Mouse (Mus musculus) left cerebral cortex, postnatal 10 days (tissue): ENCODE data around the gene Fibp. TPM values are rescaled to one million over a fixed set of nuclear protein-coding genes. Genes with fewer than 3 reads are reported as not detected.
A peak's percentile ranks its signal among the peaks of the same experiment; 100 is the strongest.

Experiments used
- DNase-seq, 2 experiments: peaks; one replicate each; pipeline ENCODE4 v3.0.0; 2021 to 2022; ENCODE audit warnings: low spot score in 2 of 2, mixed read lengths in 1 of 2; ENCODE audit errors: extremely low spot score in 1 of 2
- intact Hi-C: fragments of 180-260 bp; cut with DNase I; formaldehyde crosslinking; loops from one replicate; pipeline ENCODE4 v1.15.1; 2025
- total RNA-seq, 2 experiments: library from RNA; stranded (reverse); gene quantifications; 2 replicates each; pipeline ENCODE4 v1.2.3; 2021

The Fibp gene
- total RNA-seq, 2 experiments from 2014 or later: 89.9 to 90.4 TPM

GRCm38 (mm10) chr19:5457746-5458442 lies 2.5 kb upstream of the Fibp start, which contains the start of gene Ccdc85b:
TSS of gene Ccdc85b (minus strand) at chr19:5457894.
- peak in 1 of 2 experiments; percentile 58 for DNase-seq
- intact Hi-C loops: no loop called here

- peak in 1 of 2 experiments; percentile 56 for DNase-seq
- intact Hi-C loops: no loop called here
These were observed 1.4 kb upstream of the Fibp start for GRCm38 (mm10) chr19:5459019-5459418.

GRCm38 (mm10) chr19:5459896-5460295 lies 519 bp upstream of the Fibp start:
- no peak for DNase-seq
- intact Hi-C loops: no loop called here

- intact Hi-C loops: no loop called here
- DNase-seq: no peak
These were observed 996 bp downstream of the Fibp start for GRCm38 (mm10) chr19:5461411-5461810.

GRCm38 (mm10) chr19:5463212-5463611 lies 2.8 kb downstream of the Fibp start:
- intact Hi-C loops: no loop called here
- DNase-seq: peak in 1 of 2 experiments; percentile 21

GRCm38 (mm10) chr19:5463791-5464562 lies 3.6 kb downstream of the Fibp start:
- peak in 1 of 2 experiments; percentile 79 for DNase-seq
- intact Hi-C loops: no loop called here

- no peak for DNase-seq
These were observed 4.6 kb downstream of the Fibp start for GRCm38 (mm10) chr19:5465037-5465436.

GRCm38 (mm10) chr19:5466916-5467500 lies 6.6 kb downstream of the Fibp start:
- no peak for DNase-seq
- intact Hi-C loops: no loop called here

More at GRCm38 (mm10) chr19:5465037-5465436, 4.6 kb downstream of the Fibp start:
- intact Hi-C loops: no loop called here

GRCm38 (mm10) chr19:5468374-5468773 lies 8.0 kb downstream of the Fibp start, which contains the start of gene Ctsw:
TSS of gene Ctsw (minus strand) at chr19:5468507.
- DNase-seq: peak in 1 of 2 experiments; percentile 55

GRCm38 (mm10) chr19:5471846-5472245 lies 11.4 kb downstream of the Fibp start:
- DNase-seq: no peak
- intact Hi-C loops: no loop called here

More at GRCm38 (mm10) chr19:5468374-5468773, 8.0 kb downstream of the Fibp start, which contains the start of gene Ctsw:
- intact Hi-C loops: no loop called here

GRCm38 (mm10) chr19:5472857-5473256 lies 12.4 kb downstream of the Fibp start:
- intact Hi-C loops: no loop called here
- no peak for DNase-seq

GRCm38 (mm10) chr19:5473720-5474119 lies 13.3 kb downstream of the Fibp start, which contains the start of gene Efemp2:
TSS of gene Efemp2 (plus strand) at chr19:5473954.
- peak in 1 of 2 experiments; percentile 90 for DNase-seq
- intact Hi-C loops: no loop called here

GRCm38 (mm10) chr19:5474281-5475068 lies 14.1 kb downstream of the Fibp start:
- peak in 1 of 2 experiments; percentile 77 for DNase-seq
- intact Hi-C loops: no loop called here

- intact Hi-C loops: no loop called here
- DNase-seq: no peak
These were observed 14.8 kb downstream of the Fibp start for GRCm38 (mm10) chr19:5475069-5475714.

- intact Hi-C loops: no loop called here
- DNase-seq: no peak
These were observed 16.7 kb downstream of the Fibp start for GRCm38 (mm10) chr19:5477004-5477667.

- no peak for DNase-seq
- intact Hi-C loops: no loop called here
These were observed 17.4 kb downstream of the Fibp start for GRCm38 (mm10) chr19:5477668-5478300.

- intact Hi-C loops: no loop called here
These were observed 19.6 kb downstream of the Fibp start for GRCm38 (mm10) chr19:5480016-5480415.

More at GRCm38 (mm10) chr19:5480016-5480415, 19.6 kb downstream of the Fibp start:
- DNase-seq: no peak
